Mouse (Mus musculus) lung, postnatal 10 days (tissue): ENCODE measurements at regions not wholly inside any gene's neighbourhood (a gene's known extent, or its start where the extent isn't known, plus 50 kb on each side); places are given as distances from the start of the nearest gene placed in this dataset.

Experiments
- DNase-seq: peaks from one replicate; pipeline ENCODE4 v3.0.0; 2021

DNA sequence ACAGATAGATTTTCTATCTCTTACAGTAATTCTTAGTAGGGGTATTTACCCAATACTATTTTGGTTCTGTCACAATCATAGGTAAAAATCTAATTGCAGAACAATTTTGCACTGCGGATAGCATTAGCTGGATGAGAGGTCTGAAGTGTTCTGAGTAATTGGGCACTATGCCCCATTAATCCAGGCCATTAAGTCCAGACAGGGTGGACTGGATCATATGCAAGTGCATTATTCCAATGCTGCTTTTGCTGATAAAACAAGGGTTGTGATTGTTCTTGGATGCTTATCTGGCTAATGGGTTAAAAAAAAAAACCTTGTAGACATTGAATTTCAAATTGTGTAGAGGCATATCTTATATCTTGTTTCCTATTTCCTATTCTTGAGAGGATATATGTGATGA lies 1732.6 kb upstream of the Gm6569 start:
- DNase-seq = no peak

- no peak for DNase-seq
Observed at GRCm38 (mm10) chr15:72105830-72106413, 1728.4 kb upstream of the Gm6569 start.

DNA sequence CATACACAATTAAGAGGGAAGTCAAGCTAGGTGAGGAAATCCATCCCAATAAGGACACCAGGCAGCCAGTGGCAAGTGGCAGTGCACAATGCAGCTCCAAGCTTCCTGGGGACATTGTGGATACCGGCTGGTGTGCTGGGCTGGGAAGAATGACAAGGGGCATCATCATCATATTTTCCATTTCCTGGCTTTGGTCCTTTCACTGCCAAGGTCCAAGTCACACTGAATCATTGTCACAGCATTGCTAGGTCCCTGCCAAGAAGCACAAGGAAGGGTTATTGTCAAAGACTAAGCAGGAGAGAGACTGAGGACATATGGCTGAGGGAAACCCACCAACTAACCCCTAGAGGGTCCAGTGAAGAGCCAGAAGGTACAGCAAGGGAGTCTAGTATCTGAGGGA lies 1723.8 kb upstream of the Gm6569 start:
- DNase-seq = no peak

- DNase-seq = no peak
Observed at GRCm38 (mm10) chr15:72116772-72117171, 1717.6 kb upstream of the Gm6569 start.

- DNase-seq = no peak
Observed at GRCm38 (mm10) chr15:72134226-72134625, 1700.1 kb upstream of the Gm6569 start.

GRCm38 (mm10) chr15:72135992-72136617 lies 1698.3 kb upstream of the Gm6569 start:
- no peak for DNase-seq

DNA sequence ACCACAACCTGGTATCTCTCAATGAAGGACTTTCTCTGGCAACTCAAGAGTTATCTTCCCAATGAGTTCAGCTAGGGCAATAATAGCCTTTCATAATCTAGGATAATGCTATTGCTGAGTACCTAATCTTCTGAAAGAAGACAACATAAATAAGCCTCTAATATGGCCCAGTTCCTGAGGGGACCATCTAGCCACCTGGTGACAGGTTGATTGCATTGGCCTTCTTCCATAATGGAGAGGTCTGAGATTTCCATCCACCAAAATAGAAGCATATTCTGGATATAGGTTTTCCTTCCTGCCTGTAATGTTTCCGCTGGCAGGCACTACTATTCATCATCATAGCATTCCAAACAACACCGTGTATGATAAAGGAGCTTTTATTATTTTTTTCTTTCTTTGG lies 1694.2 kb upstream of the Gm6569 start:
- no peak for DNase-seq

DNA sequence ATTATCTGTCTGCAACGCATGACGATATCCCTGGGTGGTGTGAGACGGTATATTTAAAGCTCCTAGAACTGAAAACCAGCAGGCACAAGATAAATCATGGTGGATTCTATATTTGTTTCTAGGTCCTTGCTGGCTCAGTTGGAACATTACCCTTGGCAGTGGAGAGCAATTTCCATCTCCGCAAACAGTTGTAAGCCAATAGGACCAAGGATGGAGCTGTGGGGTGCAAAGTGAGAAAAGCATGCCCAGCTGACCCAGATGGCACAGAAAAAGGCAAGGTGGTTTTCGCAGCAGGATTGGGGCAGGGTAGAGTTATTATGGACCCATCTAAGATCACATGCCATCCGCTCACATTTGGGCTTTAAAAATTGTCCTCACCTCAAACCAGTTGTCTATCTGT lies 1683.8 kb upstream of the Gm6569 start:
- no peak for DNase-seq

GRCm38 (mm10) chr15:72158505-72158904 lies 1675.9 kb upstream of the Gm6569 start:
- no peak for DNase-seq

DNA sequence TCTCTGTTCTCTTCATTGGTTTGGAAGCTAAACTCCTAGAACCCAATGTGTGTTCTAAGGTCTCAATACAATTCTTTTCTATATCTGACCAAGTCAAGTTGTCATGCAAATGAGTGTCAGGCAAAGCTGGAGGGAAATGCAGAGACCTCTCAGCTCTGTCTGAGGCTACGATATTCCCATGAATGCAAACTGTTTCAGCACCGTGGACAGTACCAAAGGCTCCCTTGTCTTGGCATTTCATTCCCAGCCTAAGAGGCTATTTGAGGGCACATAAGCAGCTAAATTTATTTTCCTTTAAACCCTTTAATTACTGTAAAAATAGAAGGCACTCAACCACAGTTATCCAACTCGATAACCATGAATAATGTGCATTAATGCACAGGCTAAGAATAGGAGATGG lies 1633.5 kb upstream of the Gm6569 start:
- DNase-seq = peak; percentile 9

GRCm38 (mm10) chr15:72201791-72202190 lies 1632.6 kb upstream of the Gm6569 start:
- DNase-seq = no peak

DNA sequence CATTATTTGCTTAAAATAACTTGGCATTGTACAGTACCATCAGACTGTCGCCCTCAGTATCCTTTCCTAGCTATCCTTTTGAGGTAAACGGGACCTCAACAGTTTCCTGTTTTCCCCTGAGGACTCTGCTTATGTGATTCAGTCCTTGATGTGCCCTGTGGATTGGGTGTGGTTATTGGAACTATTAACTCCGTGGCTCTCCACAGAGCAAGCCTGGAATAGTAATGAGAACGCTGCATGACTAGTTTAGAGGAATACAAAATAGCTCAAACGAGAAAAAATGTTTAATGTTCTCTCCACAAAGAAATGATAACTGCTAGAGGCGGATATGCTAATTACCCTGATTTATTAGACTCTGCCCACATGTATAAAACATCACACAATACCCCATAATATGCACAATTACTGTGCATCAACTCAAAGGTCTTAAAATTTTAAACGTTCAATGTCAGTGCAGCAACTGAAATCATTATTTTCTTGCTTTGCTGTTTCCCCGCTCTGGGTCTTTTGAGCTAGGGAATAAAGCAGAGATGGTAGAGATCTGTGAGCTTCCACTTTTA lies 1629.0 kb upstream of the Gm6569 start:
- DNase-seq = no peak

DNA sequence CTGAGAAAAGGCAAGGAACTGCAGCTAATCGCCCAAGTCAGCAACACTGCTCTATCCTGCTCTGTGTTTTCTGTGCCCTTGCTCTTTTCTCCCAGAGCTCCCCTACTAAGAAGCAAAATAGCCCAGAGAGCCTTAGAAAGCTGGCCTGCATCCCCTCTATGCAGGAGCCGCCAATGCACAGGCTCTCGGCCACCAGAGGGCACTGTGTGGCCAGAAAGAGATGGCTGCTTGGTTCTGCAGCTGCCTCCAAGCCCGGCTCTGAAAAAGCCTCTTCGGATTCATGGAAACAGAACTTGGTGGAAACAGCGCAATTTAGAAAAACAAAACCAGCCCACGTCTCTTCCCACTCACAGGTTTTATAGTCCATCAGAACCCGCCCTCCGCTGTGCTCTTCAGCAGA lies 1628.4 kb upstream of the Gm6569 start:
- DNase-seq = peak; percentile 62

- DNase-seq = no peak
Observed at GRCm38 (mm10) chr15:72207589-72207988, 1626.8 kb upstream of the Gm6569 start.

DNA sequence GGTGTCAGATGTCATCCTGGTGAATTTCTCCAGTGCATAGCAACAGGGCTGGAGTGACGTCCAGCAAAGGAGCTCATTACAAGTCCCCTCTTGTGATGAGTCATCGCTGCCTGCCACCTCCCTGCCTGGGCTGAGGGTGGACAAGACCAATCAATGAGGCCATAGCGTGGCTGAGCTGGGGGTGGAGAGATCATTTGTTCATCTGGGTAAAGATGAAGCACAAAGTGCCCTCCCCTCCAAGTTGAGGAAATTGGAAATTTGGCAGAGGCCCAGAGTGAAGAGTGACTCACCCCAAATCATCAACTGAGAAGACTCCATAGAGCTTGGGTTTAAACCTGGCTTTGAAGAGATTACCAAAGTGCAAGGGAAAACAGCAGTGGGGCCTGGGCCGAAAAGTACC lies 1626.3 kb upstream of the Gm6569 start:
- DNase-seq = no peak

- no peak for DNase-seq
Observed at GRCm38 (mm10) chr15:72208973-72209372, 1625.4 kb upstream of the Gm6569 start.

GRCm38 (mm10) chr15:72217731-72218130 lies 1616.6 kb upstream of the Gm6569 start:
- no peak for DNase-seq

DNA sequence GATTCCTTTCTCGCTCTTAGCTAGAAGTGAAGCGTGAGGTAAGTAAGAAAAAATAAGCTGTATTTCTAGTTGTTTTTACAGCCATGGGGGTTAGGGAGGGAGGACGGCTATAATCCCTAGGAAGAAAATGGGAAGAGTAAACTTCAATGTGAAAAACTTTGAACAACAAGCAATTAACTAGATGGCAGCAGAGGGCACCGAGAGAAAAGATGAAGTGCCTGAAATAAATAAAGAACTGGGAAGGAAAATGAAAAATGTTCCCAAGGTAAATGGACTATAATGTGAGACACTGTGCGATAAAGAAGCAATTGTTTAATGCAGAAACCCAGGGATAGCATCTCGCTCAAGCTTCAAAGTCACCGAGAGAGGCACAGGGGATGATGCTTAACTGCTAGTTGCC lies 1614.4 kb upstream of the Gm6569 start:
- no peak for DNase-seq

DNA sequence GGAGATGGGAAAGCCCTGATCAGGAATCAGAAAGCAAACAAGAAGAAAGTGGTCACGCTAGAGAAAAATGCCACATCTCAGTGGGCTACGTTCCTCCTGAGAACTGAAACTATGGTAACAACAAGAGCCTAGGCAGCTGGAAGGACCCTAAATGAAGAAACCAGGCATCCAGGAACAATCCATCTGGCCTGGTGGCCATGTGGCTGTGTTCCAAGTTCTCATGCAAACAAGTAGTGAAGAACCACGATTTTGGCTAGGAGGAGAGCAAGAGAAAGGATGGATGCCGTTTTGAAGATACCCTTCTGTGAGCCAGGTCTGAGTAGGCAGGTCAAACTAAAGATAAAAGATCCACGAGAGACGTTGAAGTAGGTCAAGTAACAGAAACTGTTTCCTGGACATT lies 1613.6 kb upstream of the Gm6569 start:
- DNase-seq = no peak

GRCm38 (mm10) chr15:72232355-72232754 lies 1602.0 kb upstream of the Gm6569 start:
- DNase-seq = no peak

DNA sequence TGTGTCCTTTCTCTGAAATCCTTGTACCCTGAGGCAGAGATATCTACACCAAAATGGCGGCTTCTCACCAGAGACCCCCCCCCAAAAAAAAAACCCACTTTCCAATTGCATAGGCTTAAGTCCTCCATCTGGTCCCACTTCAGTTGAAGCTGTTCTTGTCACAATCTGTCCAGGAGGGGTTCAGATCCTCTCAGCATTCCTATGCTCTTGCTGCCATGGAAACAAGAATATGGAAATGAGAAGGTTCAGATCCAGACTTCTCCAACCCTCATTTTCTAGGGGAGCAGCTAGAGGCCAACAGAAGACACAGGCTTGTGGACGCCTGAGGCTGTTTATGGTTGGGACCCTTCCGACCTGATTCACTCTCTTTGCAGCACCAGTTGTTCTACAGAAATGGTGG lies 1569.7 kb upstream of the Gm6569 start:
- DNase-seq = no peak

DNA sequence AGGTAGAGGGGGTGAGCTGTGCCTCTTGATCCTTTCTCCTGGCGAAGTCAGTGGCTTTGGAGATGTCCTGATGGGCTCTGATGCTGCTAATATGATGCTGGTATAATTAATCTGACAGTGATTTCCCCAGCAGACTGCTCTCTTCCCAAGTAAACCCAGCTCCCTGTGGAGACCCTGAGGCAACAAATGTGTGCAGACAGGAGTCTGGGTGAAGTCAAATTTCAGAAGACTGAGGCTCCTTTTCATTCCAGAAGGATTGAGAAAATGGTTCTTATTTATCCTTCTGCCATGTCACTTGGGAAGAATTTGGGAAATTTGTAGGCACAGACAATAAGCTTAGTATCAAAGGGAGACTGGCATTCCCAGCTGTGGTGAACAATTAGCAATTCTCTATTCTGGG lies 1550.5 kb upstream of the Gm6569 start:
- DNase-seq = no peak

DNA sequence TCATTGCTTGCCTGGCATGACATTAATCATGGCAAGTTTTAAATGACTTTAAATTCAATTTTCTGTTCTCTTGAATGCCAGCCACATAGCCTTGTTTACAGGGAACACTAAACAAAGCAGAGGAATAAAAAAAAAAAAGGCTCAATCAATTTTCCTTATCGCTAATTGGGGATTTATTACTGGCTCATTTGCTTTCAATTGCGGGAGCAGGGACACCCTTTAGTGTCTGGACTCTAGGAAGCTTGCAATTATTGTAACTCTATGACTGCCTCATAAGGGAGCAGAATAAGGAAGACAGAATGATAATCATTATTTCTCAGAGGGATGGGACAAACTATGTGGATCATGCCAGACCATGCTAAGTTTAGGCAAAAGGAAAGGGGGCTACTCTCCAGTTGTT lies 1537.7 kb upstream of the Gm6569 start:
- no peak for DNase-seq

- DNase-seq = no peak
Observed at GRCm38 (mm10) chr15:72312417-72312816, 1521.9 kb upstream of the Gm6569 start.

- no peak for DNase-seq
Observed at GRCm38 (mm10) chr15:72321528-72321927, 1512.8 kb upstream of the Gm6569 start.
